Mouse (Mus musculus): ENCODE measurements around the gene Prkra.

DNA sequence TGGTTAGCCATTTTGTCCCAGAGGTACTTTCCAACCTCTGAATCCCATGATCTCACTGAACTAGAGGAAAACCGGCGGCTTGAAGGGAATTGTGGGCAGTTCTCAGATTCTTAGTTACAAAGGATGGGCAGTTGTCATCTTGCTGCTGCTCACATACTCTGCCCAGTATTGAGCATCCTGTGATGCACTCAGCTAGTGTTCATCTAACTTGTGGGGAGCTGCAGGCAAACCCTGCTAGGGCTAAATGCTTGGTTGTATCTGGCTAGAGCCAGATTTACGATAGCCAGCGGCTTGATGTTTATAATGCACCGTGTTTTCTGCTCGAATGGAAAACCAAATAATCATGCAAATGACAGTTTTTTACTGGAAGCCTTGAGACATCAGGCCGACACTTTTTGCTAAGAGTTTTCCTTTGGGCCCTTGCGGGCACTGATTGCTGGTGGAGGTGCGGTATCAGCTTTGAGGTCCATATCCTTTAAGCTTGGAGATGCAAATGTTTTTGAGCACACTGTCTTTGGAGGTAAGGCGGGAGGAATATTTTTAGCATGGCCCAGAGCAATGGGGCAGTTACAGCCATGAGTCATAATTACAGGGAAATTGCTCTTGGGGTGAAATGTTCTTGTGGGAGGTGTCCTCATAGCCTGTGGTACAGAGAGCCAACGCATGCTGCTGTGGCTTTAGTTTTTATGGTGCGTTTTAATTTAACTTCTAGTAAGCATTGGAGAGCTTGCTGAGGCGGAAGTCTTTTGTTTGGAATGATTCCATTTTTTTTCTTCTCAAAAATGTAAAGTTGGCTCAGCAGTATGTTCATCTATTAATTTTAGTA lies 28.8 kb upstream of the Prkra start:
- no peak for TF ChIP-seq CTCF (IDR thresholded peaks at IDR 0.05; ENCODE audit: extremely low read depth, insufficient read length, insufficient replicate concordance, low read depth, low read length)
- TF ChIP-seq POLR2A (IDR thresholded peaks at IDR 0.05; ENCODE audit: low read depth, low read length), result no peak

Measured in small intestine, adult 2 months (tissue).